Mouse (Mus musculus): ENCODE measurements around the gene Acaca.
"Not testable (repeated sequence)": the region's sequence is repeated elsewhere in the genome, so short reads cannot be mapped to it uniquely, and the experiment has no call there.

The Acaca gene

GRCm38 (mm10) chr11:84251170-84251569 is 121.7 kb downstream of the Acaca start:
- DNase-seq: no peak

GRCm38 (mm10) chr11:84252425-84252824 is 123.0 kb downstream of the Acaca start:
- DNase-seq: no peak

- no peak for DNase-seq
These were observed 126.4 kb downstream of the Acaca start for GRCm38 (mm10) chr11:84255879-84256278.

- no peak for DNase-seq
These were observed 128.7 kb downstream of the Acaca start for GRCm38 (mm10) chr11:84258053-84258710.

- no peak for DNase-seq
These were observed 135.0 kb downstream of the Acaca start for GRCm38 (mm10) chr11:84264490-84264889.

- peak; percentile 45 for DNase-seq
These were observed 138.6 kb downstream of the Acaca start for GRCm38 (mm10) chr11:84268068-84268467.

GRCm38 (mm10) chr11:84270511-84270910 is 141.0 kb downstream of the Acaca start:
- DNase-seq: no peak

GRCm38 (mm10) chr11:84271948-84272347 is 142.5 kb downstream of the Acaca start:
- DNase-seq: no peak

DNA sequence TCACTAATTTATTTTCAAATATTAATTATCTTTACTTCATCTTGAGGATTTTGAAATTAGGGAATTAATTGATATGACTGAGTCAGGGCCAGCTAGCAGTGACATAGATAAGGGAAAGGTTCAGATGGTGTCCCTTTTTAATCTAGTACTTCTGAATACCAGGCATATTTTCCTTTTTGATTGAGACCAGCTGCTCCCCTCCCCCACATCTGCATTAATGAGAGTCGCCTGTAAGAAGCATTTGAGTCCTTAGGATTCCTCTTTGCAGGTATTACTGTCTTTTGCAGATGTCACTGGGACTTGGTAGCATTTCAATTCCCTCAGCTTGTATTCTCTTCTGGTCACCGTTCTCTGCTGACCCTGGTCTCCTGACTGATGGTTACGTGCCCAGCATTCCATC is 143.1 kb downstream of the Acaca start:
- no peak for DNase-seq

GRCm38 (mm10) chr11:84276979-84277378 is 147.5 kb downstream of the Acaca start:
- DNase-seq: no peak

DNA sequence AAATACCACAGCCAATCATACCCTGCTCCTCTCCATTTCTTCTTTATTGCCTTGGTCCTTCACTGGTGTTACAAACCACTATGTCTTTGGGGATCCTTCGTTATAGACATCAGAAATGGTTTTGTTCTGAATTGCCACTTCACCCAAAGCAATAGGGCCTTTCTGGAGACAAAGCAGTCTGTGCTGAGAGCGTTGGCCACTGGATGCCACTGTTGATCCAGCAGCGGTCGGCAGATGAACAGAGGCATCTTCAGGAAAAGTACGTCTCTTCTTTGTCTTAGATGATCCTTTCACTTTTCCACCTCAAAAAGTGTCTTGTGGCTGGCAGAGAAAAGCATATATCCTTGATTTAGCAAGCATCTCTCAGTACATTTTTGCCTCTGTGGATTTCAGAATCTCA is 151.8 kb downstream of the Acaca start:
- no peak for DNase-seq

DNA sequence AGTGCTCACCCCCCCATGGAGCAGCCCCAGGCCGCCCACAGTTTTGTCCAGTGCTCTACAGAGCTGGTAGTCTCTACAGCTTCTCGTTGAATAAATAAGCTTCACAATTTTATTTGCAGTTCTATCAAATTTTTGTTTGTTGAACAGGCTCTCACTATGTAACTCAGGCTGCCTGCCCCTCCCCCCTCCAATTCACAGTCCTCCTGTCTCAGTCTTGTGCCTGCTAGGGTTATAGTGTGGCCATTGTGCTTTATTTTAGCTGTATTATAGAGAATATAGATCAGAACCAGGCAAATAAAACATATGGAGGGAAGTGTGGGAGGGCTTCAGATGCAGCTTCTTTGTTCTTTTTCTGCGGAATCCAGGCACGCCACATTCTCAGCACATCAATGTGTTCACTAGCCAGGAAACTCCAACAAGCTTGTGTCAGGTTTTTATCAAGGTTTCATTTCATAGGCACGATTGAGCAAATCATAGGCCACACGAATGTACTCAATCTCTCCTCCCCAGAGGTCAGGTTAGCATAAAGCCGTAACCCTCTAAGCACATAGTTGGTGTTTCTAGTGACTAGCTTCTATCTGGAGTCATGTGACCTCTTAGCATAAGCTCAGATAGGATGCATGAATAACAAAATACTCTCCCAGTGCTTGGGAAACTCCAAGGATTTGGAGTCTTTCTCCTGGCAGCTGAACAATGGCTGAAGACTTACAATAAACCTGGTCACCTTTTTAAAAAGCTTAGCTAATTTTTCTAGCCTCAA is 153.7 kb downstream of the Acaca start:
- no peak for DNase-seq

DNA sequence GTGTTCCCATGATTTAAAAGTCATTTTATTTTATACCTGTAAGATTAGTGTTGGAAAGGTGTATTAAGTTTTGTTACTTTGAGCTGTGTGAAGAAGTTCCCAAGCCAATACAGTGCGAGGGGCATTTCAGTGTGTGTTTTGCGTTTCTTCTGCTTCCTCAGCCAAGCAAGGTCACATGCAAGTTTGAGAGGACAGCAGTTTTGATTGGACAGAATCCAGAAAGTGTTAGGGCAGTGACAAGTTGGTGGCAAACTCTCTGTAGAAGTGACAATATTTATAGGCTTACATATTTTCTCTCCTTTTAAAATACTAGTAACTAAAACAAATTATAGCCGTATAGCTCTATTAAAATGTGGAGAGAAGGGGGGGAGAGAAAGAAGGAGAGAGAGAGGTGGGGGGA is 161.3 kb downstream of the Acaca start:
- no peak for DNase-seq

GRCm38 (mm10) chr11:84292532-84292931 is 163.1 kb downstream of the Acaca start:
- DNase-seq: no peak

GRCm38 (mm10) chr11:84293288-84293687 is 163.8 kb downstream of the Acaca start:
- DNase-seq: no peak

- no peak for DNase-seq
These were observed 166.9 kb downstream of the Acaca start for GRCm38 (mm10) chr11:84296337-84296736.

- DNase-seq: no peak
These were observed 176.0 kb downstream of the Acaca start for GRCm38 (mm10) chr11:84305474-84305873.

- DNase-seq: no peak
These were observed 176.8 kb downstream of the Acaca start for GRCm38 (mm10) chr11:84306158-84306742.

DNA sequence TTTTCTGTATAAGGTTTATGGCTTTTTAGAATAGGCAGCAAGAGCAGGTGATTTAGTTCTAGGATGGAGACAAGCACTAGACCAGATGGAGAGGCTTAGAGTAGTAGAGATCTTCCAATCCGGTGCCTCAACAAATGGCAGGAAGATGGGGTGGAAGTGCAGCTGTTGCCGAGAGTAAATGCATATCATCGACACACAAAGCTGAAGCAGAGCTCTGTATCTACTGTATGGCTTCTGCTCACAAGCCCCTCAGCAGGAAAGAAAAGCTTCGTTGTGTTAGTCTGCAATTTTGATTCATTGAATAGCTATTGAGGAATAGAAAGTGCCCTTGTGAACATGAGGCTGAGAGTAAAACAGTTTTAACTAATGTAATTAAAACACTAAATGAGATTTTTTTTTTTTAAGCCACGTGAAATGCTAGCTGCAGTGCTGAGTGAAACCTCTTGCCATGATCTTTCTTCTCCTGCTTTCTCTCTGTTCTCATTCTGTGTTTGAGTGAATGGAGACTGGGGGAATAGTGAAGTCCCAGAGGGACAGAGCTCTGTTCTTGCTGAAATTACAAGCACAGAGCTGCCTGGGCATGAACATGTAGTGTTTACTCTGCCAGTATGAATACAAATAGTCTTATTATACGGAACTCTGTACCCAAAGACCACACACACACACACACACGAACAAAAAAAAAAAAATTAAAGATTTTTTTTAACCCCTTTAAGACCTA is 194.7 kb downstream of the Acaca start:
- no peak for DNase-seq

GRCm38 (mm10) chr11:84327086-84327485 is 197.6 kb downstream of the Acaca start:
- no peak for DNase-seq

DNA sequence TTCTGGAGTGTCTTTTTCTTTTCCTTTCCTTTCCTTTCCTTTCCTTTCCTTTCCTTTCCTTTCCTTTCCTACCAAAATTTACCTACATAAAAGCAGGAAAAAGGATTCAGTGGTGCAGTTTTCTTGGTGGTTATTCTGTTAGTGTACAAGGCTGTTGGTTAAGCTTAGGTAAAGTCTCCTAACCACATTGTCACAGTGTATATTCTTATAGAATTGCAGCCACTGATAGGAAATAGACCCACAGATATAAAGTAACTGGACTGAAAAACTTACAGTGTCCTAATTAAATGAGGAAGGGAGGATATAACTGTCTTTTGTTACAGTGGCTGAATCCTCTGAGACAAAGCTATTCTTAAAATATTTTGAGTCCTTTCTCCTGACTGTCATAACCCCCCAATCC is 202.9 kb downstream of the Acaca start:
- no peak for DNase-seq

- no peak for DNase-seq
These were observed 203.4 kb downstream of the Acaca start for GRCm38 (mm10) chr11:84332860-84333259.

DNA sequence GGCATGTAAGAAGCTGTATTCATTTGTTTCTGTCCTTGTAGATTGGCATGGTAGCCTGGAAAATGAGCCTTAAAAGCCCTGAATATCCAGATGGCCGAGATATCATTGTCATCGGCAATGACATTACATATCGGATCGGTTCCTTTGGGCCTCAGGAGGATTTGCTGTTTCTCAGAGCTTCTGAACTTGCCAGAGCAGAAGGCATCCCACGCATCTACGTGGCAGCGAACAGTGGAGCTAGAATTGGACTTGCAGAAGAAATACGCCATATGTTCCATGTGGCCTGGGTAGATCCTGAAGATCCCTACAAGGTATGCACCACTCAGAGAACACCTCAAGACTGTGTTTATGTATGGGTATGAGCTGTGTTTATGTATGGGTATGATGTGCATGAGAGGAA is 208.8 kb downstream of the Acaca start:
- not testable (repeated sequence) for DNase-seq

- no peak for DNase-seq
These were observed 211.2 kb downstream of the Acaca start for GRCm38 (mm10) chr11:84340630-84341029.
